Mouse (Mus musculus) thymus, adult 2 months (tissue): ENCODE results near the gene Zfp563.

Experiments used
- CTCF ChIP-seq: fragments of 200-500 bp; IDR thresholded peaks from 2 replicates; pipeline ENCODE4 v1.5.1; 2012; ENCODE audit warnings: mild to moderate bottlenecking, control low read depth, low read length, moderate library complexity, borderline replicate concordance; ENCODE audit not compliant: control insufficient read depth, poor library complexity, insufficient read depth; ENCODE audit errors: extremely low read depth
- POLR2A ChIP-seq: fragments of 200-500 bp; IDR thresholded peaks from 2 replicates; pipeline ENCODE4 v1.6.1; 2012; ENCODE audit warnings: mild to moderate bottlenecking, low read length, control low read depth, moderate library complexity; ENCODE audit not compliant: control insufficient read depth, poor library complexity, insufficient read depth; ENCODE audit errors: extremely low read depth

GRCm38 (mm10) chr17:33091630-33092029, 2.5 kb downstream of the Zfp563 start:
- no peak for TF ChIP-seq POLR2A
- no peak for TF ChIP-seq CTCF
